Mouse (Mus musculus): ENCODE data around the gene Pik3r2.
"Not testable (repeated sequence)": the region's sequence is repeated elsewhere in the genome, so short reads cannot be mapped to it uniquely, and the experiment has no call there.

The Pik3r2 gene

DNA sequence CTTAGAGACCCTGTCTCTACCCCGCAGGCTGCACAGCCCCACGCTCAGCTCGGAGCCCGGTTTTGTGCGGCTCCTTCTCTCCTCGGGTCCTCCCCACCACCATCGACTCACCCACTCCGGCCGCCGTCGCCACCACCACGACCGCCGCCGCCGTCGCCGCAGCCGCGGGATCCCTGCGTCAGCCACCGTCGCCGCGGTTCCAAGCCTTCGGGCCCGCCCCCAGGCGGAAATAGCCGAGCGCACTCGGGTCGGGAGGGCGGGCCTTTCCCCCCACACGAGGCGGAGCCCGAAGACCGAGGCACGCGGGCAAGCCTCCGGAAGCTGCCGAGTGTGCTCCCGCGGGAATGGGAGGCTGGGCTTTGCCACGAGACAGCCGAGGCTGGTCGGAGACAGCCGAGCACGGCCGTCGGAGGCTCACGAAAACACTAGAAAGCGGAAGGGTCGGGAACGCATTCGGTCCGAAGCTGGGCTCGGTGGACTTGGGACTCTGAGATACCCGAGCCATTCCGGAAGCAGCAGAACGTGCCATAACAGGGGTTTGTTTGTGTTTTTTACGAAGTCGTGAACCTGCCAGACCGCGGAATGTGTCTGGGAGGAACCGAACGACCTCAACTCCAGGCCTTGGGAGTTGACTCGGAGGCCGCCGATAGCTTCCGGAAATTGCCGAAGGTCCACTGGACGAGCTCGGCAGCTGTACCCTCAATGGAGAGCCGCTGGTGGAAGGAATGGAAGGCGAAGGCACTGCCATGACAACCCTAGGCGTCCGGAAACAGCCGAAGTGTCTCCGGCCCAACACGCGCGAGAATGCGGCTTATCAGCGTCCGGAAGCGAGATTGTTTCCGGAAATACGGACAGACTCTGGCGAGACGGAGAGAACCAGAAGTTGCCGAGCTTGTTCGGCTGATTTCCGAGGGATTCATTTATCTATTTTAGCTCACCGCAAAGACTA is at the start of gene Pik3r2:
TSS of gene Pik3r2 (minus strand) at position 218 of the 949 bp plus-strand sequence.
- DNase-seq (ENCODE audit: low spot score in 2 of 2), result peak; percentile 97 to 99

DNA sequence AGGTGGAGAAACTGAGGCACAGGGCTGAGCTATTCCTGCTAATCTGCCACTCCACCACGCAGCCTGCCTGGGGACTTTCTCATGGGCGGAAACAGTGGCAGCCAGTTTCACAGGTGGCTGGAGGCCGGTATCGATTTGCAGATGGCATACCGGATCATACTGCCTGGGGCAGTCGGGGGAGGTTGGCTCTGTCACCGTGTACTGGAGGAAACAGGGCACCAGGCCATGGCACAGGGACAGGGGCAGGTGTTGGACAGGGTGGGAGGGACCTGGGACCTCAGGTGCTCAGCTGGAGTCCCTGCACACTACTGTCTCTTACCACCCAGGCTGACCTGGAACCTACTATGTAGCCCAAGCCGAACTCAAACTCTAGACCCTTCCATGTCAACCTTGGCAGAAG is 49.3 kb upstream of the Pik3r2 start:
- no peak for DNase-seq (ENCODE audit: low spot score in 2 of 2)

DNA sequence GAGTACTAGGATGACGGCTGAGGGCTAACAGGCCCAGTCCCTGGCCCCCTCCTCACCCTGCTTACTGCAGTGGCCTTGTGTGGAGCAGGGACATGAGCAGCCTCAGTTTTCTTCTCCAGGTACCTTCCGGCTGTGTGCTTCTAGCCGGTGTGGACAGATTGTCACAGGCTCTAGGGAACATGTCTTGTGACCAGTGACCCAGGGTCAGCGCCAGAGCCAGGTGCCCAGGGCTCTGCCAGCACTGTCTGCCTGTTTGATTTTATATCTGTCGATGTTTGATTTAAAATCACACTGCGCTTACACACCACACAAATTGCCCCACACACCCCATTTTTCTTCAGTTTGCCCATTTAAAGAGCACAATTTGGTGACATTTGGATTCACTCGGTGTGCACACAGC is 47.3 kb upstream of the Pik3r2 start:
- no peak for DNase-seq (ENCODE audit: low spot score in 2 of 2)

DNA sequence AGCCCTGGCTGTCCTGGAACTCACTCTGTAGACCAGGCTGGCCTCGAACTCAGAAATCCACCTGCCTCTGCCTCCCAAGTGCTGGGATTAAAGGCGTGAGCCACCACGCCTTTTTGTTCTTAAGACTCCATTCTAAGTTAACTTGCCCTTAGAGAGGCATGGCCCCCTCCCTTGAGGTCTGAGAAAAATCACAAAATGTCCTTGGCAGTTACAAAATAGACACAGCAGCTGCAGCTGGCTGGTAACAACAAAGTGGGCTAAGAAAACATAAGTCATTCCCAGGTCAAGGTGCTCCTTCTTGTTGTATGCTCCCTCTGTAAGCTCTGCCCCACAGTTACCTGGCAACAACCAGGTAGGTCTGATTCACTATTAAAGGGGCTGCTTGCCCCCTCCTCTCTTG is 46.1 kb upstream of the Pik3r2 start:
- DNase-seq (ENCODE audit: low spot score in 2 of 2), result not testable (repeated sequence)

DNA sequence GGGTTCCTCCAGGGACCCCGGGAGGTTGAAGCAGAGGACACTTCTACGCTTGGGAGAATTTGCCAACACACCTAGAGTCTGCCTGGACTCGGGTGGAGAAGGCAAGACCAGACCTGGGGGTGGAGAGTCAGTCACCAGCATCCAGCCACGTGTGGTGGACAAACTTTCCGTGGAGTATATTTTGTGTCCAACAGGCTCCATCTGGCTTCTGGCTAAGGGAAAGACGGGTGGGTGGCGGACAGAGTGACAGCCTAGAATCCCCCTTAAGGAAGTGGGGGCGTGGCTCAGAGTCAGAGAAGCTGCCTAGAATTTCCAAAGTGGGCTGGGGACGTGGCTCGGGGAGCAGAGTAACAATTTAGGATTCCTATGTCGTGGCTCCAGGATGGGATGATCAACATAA is 45.5 kb upstream of the Pik3r2 start:
- no peak for DNase-seq (ENCODE audit: low spot score in 2 of 2)

DNA sequence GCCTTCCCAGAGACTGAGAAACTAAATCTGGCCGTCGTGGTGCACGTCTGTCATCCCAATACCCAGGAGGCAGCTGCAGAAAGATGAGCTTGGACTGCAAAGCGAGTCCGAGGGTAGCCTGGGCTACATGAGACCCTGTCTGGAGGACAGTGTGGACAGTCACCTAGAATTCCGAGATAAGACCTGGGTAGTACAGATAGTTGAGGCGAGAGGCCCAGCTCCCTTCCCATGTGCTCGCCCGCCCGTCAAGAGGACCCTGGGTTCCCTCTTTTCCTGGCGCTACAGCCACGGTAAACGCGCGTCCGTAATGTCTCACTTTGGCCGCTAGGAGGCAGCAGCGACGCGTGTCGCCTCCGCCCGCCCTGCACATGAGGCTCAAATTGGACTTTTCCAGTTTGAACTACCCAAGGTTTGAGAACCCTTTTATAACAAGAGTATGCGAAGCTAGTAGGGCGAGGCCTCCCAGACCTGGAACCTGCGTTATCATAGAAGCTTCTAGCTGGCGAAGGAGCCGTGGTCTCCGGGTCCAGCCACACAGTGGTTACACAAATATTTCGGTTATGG is 45.0 kb upstream of the Pik3r2 start:
- DNase-seq (ENCODE audit: low spot score in 2 of 2), result no peak

DNA sequence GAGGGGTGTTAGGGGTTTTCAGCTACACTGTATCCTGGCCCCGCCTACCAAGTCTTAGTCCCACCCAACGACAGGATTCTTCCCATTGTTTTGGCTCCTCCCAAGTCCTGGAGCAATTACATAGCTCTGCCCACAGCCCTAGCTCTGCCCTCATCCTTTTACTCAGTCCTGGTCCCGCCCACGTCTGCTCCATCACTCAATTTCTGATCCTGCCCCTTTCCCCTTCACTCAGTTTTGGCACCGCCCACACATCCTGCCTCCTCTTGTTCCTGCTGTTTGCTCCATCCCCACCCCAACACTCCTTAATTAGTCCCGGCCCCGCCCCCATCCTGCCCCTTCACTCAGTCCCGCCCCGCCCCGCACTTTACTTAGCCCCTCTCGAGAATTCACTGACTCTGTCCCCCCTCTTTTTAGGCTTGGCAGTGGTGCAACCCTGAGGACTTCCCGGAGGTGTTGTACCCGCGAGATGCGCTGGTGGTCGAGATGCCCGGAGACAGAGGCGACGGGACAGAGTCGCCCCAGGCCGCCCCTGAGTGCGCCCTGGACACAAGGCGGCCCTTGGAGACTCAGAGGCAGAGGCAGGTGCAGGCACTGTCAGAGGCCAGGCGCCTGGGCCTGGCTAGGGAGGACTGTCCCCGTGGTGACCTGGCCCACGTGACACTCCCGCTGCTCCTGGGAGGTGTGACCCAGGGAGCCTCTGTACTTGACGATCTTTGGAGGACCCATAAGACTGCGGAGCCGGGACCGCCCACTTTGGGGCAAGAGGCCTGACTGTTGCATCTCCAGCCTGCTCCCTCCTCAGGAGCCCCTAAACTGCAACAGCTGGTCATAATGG is 43.8 kb upstream of the Pik3r2 start:
- DNase-seq (ENCODE audit: low spot score in 2 of 2), result no peak

DNA sequence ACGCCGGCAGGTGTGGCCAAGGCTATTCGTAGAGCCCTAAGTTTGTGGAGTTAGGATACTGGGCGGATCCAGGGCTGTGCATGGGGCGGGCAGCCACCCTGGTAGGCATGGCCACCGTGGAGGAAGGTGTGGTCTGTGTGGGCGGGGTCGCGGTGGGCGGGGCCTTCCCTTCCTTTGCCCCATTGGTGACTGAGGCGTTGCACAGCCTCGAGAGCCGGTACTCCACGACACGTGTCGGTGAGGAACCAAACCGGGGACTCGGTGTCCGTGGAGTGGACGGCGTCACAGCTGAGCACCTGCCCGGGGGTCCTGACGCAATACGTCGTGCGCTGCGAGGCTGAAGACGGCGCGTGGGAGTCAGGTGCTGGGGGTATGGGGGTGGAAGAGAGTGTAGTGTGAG is 40.2 kb upstream of the Pik3r2 start:
- no peak for DNase-seq (ENCODE audit: low spot score in 2 of 2)

DNA sequence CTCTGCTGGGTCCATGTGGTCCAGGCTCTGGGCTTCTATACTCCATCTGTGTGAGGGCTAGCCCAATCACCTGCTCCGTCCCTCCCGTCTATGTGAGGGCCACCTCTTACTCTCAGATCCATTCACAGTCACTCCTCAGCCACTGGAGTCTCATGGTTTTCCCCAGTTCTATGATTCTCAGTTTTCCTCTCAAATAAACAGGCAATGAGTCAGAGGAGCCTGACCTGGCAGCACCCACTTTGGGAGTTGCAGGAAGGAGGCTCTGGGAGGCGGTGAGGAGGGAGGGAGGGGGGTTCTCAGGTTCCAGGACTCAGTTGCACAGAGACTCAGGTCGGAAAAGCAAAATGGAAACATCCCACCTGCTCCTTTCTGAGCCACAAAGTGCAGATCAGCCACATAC is 36.4 kb upstream of the Pik3r2 start:
- DNase-seq (ENCODE audit: low spot score in 2 of 2), result no peak

DNA sequence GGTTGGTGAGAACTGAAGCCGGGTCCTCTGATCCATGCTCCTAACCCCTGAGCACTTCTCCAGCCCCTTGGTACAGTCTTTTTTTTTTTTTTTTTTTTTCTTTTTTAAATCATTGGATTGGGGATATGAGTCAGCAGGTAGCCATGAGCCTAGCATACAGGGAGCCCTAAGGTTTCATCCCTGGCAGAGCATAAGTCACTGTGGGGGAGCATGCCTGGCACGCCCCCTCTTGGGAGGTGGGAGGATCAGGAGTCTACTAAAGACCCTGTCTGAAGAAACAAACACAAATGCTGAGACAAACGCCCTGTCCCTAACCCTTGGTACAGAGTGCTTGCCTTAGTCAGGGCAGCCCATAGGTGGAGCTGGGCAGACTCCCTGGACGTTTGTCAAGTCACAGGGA is 35.5 kb upstream of the Pik3r2 start:
- no peak for DNase-seq (ENCODE audit: low spot score in 2 of 2)

DNA sequence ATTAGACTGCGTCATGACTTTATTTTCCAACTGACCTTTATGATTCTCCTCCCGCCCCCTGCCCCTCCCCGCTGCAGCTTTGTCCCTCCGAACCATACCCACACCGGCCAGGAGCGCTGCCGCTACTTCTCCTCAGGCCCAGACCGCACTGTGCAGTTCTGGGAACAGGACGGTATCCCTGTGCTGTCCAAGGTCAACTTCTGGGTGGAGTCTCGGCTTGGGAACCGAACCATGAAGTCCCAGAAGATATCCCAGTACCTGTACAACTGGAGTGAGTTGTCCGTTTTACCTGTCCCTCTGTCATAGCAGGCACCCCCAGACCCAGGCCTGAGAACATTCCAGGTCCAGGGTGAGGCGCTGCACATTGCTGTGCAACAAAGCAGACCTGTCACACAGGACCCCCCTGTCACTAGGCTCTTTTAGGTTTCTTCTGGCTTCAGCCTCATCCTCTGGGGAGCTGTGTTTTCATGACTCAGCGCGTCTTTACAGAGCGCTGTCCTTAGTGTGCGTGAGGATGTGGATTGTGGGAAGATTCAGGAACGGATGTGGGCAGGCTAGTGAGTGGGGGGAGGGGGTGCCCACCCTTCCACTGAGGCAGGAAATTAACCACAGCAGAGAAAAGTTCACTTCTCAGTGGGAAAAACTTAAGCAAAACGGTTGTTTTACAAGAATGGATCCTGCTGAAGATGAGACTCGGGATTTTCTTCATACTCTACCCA is 34.6 kb upstream of the Pik3r2 start:
- no peak for DNase-seq (ENCODE audit: low spot score in 2 of 2)

DNA sequence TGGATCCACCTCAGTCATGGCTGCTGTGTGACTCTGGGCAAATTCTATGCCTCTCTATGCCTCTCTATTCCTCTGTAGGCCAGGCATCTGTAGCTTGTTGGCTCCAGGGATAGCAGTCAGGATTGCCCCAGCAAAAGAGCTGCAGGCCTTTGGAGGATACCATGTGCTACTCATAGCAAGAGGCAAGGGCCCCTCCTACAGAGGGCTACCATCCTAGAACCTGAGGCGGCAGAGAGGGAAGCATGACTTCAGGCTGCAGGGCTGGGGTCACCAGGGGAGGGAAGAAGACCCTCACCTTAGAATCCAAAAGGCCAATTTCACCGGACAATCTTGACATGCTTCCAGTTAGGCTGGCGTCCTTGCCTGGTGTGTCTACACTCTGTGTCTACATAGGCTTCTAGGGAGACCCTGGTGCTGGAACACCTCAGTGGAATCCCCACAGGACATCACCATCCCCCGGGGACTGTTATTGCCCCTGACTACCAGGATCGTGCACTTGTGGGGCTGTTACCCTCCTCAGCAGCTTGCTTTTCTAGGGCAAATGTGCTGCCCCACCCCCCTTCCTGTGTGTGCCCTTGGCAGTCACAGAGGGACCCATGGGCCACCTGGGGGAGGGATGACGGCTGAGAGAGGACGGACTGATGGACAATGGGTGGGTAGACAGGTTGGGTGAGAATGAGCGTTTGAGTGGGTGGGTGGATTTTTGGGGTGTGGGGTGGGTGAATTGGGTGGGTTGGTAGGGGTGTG is 32.6 kb upstream of the Pik3r2 start:
- no peak for DNase-seq (ENCODE audit: low spot score in 2 of 2)

DNA sequence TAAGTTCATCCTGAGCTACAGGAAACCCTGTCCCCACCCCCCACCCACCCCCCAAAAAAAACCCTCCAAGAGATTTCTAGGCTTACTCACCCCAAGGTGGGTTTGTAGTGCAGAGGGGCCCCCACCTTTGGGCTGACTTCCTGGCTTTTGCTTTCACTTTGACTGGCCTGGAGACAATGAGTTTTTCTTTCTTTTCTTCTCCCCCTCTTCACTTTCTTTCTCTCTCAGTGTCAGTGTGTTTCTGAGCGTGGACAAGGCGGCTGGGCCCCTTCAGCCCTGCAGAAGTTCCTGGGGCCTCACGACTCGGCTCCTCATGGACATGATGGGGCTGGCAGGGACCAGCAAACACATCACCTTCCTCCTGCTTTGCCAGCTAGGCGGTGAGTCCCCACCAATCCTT is 31.7 kb upstream of the Pik3r2 start, which contains the start of gene Il12rb1:
TSS of gene Il12rb1 (plus strand) at position 211 of the 400 bp plus-strand sequence.
- no peak for DNase-seq (ENCODE audit: low spot score in 2 of 2)

DNA sequence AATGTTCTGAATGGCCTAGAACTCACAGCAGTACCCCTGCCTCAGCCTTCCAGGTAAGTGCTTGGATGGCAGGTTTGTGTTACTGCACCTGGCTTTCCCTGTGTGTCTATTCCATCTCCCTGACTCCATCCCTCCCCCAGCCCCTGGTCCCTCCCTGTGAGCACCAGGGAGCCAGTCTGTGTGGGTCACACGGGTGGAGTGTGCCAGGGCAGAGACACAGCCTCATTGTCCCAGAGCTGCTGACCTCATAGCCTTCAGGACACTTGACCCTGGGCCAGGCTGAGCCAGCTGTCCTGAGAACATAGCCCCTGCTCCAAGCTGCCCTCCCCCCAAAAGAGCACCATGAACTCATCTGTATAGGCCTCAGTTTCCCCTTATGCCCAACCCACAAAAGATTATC is 30.8 kb upstream of the Pik3r2 start:
- DNase-seq (ENCODE audit: low spot score in 2 of 2), result no peak

DNA sequence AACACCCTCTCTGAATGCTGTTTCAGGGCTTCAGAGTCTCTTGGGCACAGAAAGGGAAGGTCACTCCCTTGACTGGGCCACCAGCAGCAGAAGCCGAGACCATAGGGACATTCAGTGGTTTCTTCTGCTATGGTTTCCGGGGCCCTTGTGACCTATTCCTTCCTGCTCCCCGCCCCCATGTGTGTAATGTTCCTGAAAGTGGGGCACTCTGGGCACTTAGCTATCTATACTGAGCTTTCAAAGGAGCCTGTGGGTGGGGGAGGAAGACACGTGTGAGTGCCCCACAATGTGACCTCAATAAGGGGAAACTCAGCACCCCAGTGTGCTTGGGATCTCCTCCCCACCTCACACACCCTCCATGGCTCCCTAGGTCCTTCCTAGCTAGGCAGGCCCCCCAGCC is 30.0 kb upstream of the Pik3r2 start:
- no peak for DNase-seq (ENCODE audit: low spot score in 2 of 2)

DNA sequence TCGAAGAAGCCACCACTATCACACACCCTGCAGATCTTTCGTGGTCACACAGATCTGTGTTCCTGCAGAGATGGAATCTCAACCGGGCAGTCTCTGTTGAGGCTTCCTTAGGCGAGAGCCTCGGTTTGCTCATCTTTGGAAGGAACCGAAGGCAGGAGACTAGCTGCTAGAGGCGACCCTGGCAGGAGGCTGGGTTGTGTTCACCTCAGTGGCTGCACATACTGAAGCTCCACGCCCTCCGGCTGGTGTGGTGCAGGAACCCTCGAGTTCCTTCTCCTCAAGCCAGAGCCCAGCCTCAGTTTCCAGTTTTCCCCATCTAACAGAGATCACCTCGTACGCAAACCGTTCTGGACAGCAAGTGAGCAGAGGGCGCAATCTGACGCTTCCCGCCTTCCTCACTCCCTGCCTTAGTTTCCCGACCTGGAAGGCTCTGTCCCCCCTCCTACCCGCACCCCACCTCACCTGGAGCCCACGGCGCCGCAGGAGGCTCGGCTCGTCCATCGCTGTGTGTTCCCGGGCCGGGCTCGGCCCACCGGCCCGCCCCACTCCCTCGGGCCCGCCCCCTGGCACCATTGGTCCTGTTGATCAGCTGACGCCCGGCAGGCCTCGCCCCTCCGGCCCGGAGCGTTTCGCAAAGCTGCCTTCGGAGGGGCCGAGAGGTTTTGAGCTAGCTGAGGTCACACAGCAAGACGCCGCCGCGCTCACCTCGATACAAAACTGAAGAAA is 28.1 kb upstream of the Pik3r2 start, which contains the start of gene Mast3:
TSS of gene Mast3 (minus strand) at position 574 of the 726 bp plus-strand sequence.
- DNase-seq (ENCODE audit: low spot score in 2 of 2), result peak; percentile 67 to 77

DNA sequence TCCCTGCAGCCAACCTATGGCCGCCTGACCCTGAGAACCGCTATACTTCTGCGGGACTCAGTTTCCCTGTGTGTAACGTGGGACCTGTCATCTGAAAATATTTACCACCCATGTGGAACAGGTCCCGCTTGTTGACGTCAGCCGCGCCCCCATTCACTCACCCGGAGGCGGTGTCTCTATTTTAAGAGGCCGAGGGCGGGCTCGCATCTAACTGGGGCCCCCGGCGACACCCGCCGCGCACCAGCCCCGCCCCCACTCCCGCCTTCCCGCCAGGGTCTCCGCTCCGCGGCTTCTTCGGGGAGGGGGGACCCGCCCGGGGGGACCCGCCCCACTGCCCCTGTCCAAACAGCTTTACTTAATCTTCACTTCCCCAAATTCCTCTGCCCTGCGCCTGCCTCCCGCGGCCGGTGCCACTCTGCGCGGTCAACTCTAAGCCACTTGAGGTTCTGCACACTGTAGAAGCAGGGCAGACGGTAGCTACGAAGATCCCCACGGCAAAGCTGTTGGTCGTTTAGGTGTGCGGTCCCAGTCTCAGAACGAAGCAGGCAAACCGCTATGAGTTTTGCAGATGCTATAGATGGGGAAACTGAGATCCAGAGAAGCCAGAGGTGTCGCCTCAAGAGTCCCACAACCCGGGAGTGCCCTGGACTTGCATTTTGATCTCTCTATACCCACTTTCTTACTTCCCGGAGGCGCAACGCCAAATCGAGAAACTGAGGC is 27.4 kb upstream of the Pik3r2 start:
- peak; percentile 46 to 56 for DNase-seq (ENCODE audit: low spot score in 2 of 2)

DNA sequence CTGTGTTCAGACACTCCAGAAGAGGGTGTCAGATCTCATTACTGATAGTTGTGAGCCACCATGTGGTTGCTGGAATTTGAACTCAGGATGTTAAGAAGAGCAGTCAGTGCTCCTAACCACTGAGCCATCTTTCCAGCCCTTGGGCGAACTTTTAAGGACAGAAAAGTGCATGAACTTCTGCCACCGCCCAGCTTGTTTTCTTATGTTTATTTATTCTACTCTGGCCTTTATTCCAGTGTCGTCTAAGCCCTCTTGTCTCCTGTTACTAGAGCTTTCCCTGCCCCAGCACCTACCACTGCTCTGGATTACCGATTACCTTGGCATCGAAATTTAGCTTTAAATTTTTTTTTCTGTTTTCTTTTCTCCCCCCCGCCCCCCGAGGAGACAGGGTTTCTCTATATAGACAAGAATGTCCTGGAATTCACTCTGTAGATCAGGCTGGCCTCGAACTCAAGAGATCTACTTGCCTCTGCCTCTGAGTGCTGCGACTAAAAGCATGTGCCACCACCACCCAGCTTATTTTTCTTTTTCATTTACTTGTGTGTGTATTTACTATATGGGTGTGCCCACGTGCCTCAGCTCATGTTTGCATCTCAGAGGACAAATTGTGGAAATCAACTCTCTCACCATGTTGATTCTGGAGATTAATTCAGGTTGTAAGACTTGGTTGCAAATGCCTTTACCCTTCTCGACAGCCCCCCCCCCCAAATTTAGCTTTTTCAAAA is 26.4 kb upstream of the Pik3r2 start:
- DNase-seq (ENCODE audit: low spot score in 2 of 2), result no peak

DNA sequence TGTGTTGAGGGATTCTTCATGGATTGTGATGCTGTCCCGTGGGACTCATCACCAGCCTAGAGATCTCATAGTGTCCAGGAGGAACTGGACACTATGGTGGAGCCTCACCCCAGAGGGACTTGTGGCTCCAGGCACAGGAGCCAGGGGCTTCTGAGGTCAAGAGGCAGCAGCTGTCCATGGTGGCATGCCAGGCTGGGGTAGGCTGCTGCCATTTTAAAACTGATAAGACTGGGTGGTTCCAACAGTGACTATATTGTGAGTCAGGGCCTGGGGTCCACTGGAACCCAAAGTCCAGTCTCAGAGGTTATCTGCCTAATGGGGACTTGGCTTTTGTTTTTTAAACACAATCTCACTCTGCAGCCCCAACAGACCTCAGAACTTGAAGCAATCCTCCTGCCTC is 25.3 kb upstream of the Pik3r2 start:
- no peak for DNase-seq (ENCODE audit: low spot score in 2 of 2)

Data from frontal cortex, postnatal 10 days (tissue).